Mouse (Mus musculus): Measurements from ENCODE around the gene Coa4.

DNA sequence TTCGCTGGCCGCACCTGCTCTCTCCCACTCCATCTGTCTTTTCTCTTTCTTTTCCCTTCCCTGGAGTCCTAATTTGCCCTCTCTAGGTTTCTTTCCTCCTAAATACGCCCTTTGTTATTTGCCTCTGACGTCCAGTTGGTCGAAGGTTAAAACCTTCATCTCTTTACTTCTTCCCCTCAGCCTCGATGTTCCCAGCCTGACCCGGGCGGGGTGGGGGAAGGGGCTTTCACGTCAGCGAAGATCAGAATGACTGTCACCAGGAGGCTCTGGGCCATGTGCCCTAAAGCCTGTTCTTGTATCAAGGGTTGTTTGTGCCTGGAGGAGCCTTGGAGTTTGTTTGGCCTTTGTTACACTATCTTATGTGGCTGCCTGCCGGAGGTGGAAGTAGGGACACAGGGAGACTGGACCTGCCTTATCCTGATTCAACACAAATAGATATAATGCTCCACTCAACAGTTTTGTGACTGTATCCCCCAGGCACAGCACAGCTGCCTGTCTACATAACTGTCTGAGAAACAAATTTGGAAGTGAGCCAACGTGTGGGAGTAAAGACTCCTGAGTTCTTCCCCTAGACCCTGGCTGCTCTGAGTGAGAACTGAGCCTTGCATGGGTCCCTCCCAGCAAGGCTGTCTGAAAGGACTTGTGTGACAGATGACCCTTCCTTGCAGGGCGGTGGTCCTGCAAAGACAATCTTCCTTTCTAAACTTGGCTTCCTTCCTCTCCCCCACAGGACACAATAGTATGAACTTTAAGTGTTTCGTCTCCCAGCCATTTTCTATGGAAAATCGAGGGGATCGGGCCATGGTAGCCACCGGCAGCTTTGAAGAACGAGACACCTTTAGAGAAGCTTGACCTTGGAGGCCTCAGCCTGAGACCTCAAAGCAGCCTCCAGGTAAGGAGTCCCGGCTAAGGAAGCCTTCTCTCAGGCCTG lies 43.1 kb upstream of the Coa4 start:
- TF ChIP-seq EP300 (IDR thresholded peaks at IDR 0.05; ENCODE audit: low read depth) (no peak), CTCF (IDR thresholded peaks at IDR 0.05; ENCODE audit: low read depth) (no peak)
